Mouse (Mus musculus): ENCODE measurements around the gene Medag.

DNA sequence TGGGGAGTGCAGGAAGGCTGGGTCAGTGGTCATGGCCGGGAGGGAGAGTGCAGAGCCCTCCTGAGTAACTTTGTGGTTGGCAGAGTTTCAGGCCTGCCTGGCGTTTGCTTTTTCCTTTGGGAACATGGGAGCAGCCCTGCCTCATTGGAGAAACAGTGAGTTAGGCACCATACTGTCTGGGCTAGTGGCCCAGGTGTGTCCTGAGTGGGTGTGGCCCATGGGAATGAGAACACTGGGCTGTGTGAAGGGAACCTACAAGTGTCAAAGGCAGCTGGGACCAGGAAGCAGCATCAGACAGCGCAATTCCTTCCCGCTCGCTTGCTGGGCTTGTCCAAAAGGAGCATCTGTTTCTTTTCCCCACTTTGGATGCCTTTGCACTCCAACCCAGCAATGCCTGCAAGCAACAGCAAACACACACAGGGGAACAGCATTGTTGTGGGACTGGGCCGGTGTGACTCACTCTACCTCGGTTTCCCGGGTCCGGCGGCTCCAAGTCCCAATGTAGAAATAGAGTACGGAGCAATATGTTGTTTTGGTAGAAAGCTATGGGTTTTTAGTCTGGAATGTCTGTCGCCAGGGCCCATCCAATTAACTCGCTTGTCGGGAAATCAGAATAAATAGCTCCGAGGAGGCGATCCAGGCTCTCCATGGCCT, 32.3 kb upstream of the Medag start:
- TF ChIP-seq CTCF (IDR thresholded peaks at IDR 0.05; ENCODE audit: extremely low read depth, insufficient read length, insufficient replicate concordance, low read depth, low read length) (no peak), POLR2A (IDR thresholded peaks at IDR 0.05; ENCODE audit: low read depth, low read length) (no peak)

All from small intestine, adult 2 months (tissue).